Mouse (Mus musculus): Measurements from ENCODE around the gene Arpp21. TPM values are rescaled to one million over a fixed set of nuclear protein-coding genes. Genes with fewer than 3 reads are reported as not detected.

Gene Arpp21
- polyA plus RNA-seq, 1 experiment from 2014 or later, result 3.2 TPM

DNA sequence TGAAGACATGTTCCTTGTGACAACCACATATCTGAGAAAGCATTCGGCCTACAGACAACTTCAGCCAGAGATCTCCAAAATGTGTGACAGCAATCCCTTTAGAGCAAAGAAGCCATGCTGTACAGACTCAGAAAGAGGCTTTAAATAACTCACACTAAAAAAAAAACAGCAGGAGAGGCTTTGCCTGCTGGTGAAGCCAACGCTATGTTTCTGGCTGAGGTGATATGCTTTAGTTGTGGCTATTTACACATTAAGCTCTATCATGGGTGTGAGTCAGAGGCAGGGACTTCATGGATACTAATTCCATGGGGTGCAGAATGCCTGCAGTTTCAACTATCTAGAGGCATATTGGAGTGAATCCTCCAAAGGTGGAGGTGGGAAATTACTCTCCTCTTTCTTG, 140.5 kb downstream of the Arpp21 start:
- Histone ChIP-seq H3K4me2 (no peak overlapping the region), H3K4me3 (no peak overlapping the region), H3K27ac (no peak overlapping the region), H3K36me3 (no peaks in the 10 kb centered on the region), H3K27me3 (no peaks in the 10 kb centered on the region), H3K9ac (no peak overlapping the region), H3K9me3 (replicated peaks) (no peaks in the 10 kb centered on the region), H3K4me1 (replicated peaks) (no peaks in the 10 kb centered on the region)
- no peak for ATAC-seq (replicated peaks; ENCODE audit: insufficient number of reproducible peaks, insufficient read depth, low FRiP score, low read depth)
- WGBS, result 39% methylated on average over 2 of the region's 2 CpGs

DNA sequence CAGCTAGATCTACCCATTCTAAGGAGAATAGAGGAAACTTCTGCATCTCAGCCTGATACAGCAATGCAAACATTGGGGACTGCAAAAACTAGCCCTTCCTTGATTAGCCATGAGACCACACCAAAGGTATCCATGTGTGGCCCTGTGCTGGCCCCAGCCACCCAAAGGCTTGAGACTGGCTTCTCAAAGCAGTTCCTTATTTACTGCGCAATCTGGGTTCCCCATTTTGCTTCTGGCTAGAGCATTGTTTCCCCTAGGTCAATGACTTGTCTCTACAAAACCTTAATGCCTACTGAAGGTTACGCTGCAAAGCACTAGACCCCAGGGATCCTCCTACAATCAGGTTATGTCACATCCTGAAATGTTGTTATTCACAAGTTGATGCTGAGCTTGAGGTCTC, 156.8 kb downstream of the Arpp21 start:
- no peaks in the 10 kb centered on the region for H3K4me1 ChIP-seq (replicated peaks)
- H3K9ac ChIP-seq, result no peak overlapping the region
- 87% methylated on average over 2 of the region's 2 CpGs for WGBS
- H3K4me3 ChIP-seq, result no peak overlapping the region
- no peaks in the 10 kb centered on the region for H3K27me3 ChIP-seq
- H3K4me2 ChIP-seq, result no peak overlapping the region
- ATAC-seq (replicated peaks; ENCODE audit: insufficient number of reproducible peaks, insufficient read depth, low FRiP score, low read depth), result no peak
- H3K27ac ChIP-seq, result no peak overlapping the region
- no peaks in the 10 kb centered on the region for H3K36me3 ChIP-seq
- H3K9me3 ChIP-seq (replicated peaks), result no peaks in the 10 kb centered on the region

DNA sequence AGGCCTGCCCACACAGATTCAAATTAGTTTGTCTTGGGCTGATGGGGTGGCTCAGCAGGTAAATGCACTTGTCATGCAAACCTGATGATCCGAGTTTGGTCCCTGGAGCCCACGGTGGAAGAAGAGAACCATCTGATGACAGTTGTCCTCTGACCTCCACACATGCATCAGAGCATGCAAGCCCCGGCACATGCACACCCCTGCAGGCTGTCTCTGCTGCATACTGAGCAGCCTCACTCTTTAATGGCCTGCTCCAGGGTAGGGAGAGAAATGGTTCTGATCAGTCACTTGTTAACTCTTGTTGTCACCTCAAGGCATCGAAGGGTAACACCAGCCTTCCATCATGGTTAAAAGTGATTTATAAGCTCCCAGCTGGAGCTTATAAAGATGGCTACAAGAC, 157.3 kb downstream of the Arpp21 start:
- Histone ChIP-seq H3K4me2 (no peak overlapping the region), H3K9me3 (replicated peaks) (no peaks in the 10 kb centered on the region), H3K27ac (no peak overlapping the region), H3K4me3 (no peak overlapping the region), H3K9ac (no peak overlapping the region), H3K4me1 (replicated peaks) (no peaks in the 10 kb centered on the region), H3K36me3 (no peaks in the 10 kb centered on the region), H3K27me3 (no peaks in the 10 kb centered on the region)
- WGBS, result 79% methylated on average over 4 of the region's 4 CpGs
- no peak for ATAC-seq (replicated peaks; ENCODE audit: insufficient number of reproducible peaks, insufficient read depth, low FRiP score, low read depth)

DNA sequence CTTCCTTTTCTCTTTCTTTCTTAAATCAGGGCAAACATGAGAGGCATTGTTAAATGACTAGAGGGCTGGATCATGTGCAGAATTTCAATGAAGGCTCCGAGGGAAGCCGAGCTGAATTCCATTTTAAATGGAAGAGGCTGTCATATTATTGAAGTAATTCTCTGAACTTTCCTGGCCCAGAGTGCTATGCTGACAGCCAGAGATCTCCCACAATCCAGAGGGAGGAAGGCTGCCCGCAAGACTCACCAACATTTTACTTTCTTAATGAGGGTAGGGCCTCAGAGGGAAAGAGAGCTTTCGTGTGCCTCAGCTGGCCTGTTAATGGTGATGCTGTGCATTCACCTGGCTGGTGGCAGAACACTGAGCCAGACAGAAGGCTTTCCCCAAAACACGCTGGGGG, 160.5 kb downstream of the Arpp21 start:
- no peak overlapping the region for H3K4me3 ChIP-seq
- no peak overlapping the region for H3K9ac ChIP-seq
- H3K4me1 ChIP-seq (replicated peaks), result peaks cover 13% of the 10 kb centered on the region
- no peaks in the 10 kb centered on the region for H3K27me3 ChIP-seq
- no peak overlapping the region for H3K27ac ChIP-seq
- no peak for ATAC-seq (replicated peaks; ENCODE audit: insufficient number of reproducible peaks, insufficient read depth, low FRiP score, low read depth)
- H3K4me2 ChIP-seq, result no peak overlapping the region
- H3K36me3 ChIP-seq, result no peaks in the 10 kb centered on the region
- WGBS, result 80% methylated on average over 5 of the region's 5 CpGs
- H3K9me3 ChIP-seq (replicated peaks), result no peaks in the 10 kb centered on the region

DNA sequence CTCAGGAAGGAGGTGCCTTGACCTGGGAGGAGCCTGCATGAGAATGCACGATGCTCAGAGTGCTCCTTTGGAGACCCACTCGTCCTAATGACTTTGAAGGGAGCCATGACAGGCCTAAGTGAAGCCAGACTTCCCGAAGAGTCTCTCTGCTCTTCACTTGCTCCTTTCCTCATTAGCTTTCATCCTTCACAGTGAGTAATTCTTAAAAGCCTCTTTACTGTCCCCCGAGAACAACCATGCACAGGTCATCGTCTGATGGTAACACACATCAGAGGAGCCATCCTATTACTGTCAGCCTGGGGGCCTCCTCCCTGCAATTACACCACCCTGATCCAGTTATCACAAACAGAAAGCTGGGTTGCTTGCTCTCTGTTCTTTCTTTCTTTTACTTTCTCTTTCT, 160.9 kb downstream of the Arpp21 start:
- Histone ChIP-seq H3K27ac (no peak overlapping the region), H3K4me2 (no peak overlapping the region), H3K4me3 (no peak overlapping the region), H3K9ac (no peak overlapping the region), H3K9me3 (replicated peaks) (no peaks in the 10 kb centered on the region), H3K27me3 (no peaks in the 10 kb centered on the region), H3K4me1 (replicated peaks) (peaks cover 13% of the 10 kb centered on the region), H3K36me3 (no peaks in the 10 kb centered on the region)
- no peak for ATAC-seq (replicated peaks; ENCODE audit: insufficient number of reproducible peaks, insufficient read depth, low FRiP score, low read depth)
- WGBS, result 55% methylated on average over 5 of the region's 5 CpGs

DNA sequence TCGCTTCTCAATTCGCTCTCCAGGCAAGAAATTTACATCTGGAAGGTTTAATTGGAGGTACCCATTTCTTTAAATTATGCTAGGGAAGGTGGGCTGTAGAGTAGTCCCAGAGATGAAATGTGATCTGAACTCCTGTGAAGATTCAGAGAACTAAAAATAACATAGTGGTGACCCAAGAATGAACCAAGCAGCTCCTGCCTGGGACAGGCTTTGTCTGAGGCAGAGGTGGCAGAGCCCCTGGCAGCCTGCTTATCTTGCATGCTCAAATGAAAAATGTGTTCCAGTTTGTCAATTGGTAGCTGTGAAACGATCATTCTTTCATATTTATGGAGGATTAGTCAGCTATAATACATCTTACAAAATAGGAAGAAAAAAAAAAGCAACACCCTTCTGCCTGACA, 164.4 kb downstream of the Arpp21 start:
- Histone ChIP-seq H3K36me3 (no peaks in the 10 kb centered on the region), H3K27ac (peak overlapping the region; percentile 90), H3K9me3 (replicated peaks) (no peaks in the 10 kb centered on the region), H3K4me1 (replicated peaks) (peaks cover 13% of the 10 kb centered on the region), H3K4me2 (peak overlapping the region; percentile 41), H3K9ac (no peak overlapping the region), H3K4me3 (no peak overlapping the region), H3K27me3 (no peaks in the 10 kb centered on the region)
- peak; percentile 74; the same call in 1 of the 2 replicates for ATAC-seq (replicated peaks; ENCODE audit: insufficient number of reproducible peaks, insufficient read depth, low FRiP score, low read depth)
- WGBS, result 36% methylated on average over 3 of the region's 3 CpGs

DNA sequence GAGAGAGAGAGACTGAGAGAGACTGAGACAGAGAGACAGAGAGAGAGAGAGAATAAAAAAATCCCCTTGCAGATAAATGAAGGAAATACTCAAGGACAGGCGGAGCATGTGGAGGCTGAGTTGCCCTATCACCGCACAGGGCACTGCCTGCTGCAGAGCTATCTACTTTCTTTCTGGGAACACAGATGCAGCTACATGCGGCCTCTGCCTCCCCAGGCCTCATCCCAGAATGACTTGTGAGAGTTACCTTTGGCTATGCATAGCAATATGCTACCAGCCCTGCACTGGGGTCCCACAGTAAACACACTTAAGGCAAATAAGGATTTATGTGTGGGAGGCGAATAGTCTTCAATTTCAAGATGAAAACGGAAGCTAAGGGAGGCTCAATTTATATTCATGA, 164.8 kb downstream of the Arpp21 start:
- H3K27ac ChIP-seq, result peak overlapping the region; percentile 90
- no peaks in the 10 kb centered on the region for H3K36me3 ChIP-seq
- H3K4me1 ChIP-seq (replicated peaks), result peaks cover 13% of the 10 kb centered on the region
- H3K27me3 ChIP-seq, result no peaks in the 10 kb centered on the region
- H3K9ac ChIP-seq, result no peak overlapping the region
- H3K4me2 ChIP-seq, result peak overlapping the region; percentile 41
- 19% methylated on average over 5 of the region's 5 CpGs for WGBS
- 0 out of 2 replicates have a peak, but pooled peaks have one; percentile 66 for ATAC-seq (replicated peaks; ENCODE audit: insufficient number of reproducible peaks, insufficient read depth, low FRiP score, low read depth)
- no peaks in the 10 kb centered on the region for H3K9me3 ChIP-seq (replicated peaks)
- no peak overlapping the region for H3K4me3 ChIP-seq

DNA sequence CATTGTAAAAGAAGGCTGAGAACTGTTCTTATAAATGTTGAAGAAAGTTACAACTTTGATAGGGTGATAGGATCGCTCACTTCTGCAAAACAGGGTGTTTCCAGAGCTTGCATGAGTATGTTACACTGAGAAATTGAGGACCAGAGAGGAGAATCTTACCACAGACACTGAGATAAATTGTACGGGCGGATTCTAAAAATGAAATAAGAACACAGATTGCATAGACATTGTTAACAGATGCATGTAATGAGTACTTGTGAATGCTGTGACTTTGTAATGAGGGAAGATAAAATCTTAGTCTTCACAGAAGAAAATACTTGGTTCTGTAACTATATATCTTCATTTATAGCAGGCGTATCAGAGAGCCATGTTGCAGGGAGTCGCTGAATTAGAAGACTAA, 167.5 kb downstream of the Arpp21 start:
- no peak for ATAC-seq (replicated peaks; ENCODE audit: insufficient number of reproducible peaks, insufficient read depth, low FRiP score, low read depth)
- Histone ChIP-seq H3K27ac (no peak overlapping the region), H3K4me1 (replicated peaks) (peaks cover 13% of the 10 kb centered on the region), H3K27me3 (no peaks in the 10 kb centered on the region), H3K9me3 (replicated peaks) (no peaks in the 10 kb centered on the region), H3K4me3 (no peak overlapping the region), H3K36me3 (no peaks in the 10 kb centered on the region), H3K4me2 (no peak overlapping the region), H3K9ac (no peak overlapping the region)
- 89% methylated on average over 5 of the region's 5 CpGs for WGBS

DNA sequence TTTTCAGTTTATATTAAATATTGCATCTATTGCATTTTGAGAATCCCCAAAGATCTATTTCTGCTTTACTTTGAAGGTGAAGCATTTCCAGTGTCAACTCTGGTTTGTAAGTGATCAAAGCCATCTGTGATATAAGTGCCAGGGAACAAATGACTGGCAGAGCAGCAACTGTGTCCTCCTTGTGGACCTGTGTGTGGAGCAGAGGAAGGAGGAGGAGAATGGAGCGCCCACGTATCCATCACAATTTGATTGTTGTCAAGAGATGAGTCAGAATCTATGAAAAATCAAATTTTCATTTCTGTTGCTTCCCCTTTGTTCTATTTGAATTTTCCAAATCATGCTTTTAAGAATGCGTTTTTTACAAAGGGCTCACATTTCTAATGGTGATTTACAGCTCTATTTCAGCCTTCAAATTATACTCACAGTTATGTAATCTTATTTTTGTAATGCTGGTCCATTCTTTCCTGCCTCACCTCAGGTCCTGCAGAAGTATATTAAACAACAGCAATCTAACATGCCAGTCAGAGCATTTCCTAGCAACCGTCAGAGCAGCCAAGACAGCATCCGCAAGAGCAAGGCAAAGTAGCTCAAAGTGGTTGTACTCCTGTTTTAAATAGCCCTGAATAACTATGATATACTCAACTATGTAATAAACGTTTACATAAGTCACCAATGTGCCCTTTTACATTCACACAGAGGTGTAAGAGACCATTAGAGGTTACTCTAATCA, 174.9 kb downstream of the Arpp21 start:
- no peaks in the 10 kb centered on the region for H3K27me3 ChIP-seq
- H3K36me3 ChIP-seq, result no peaks in the 10 kb centered on the region
- WGBS, result 65% methylated on average over 6 of the region's 6 CpGs
- no peak for ATAC-seq (replicated peaks; ENCODE audit: insufficient number of reproducible peaks, insufficient read depth, low FRiP score, low read depth)
- H3K9me3 ChIP-seq (replicated peaks), result no peaks in the 10 kb centered on the region
- no peak overlapping the region for H3K4me3 ChIP-seq
- H3K27ac ChIP-seq, result no peak overlapping the region
- H3K4me1 ChIP-seq (replicated peaks), result no peaks in the 10 kb centered on the region
- H3K9ac ChIP-seq, result no peak overlapping the region
- H3K4me2 ChIP-seq, result no peak overlapping the region

DNA sequence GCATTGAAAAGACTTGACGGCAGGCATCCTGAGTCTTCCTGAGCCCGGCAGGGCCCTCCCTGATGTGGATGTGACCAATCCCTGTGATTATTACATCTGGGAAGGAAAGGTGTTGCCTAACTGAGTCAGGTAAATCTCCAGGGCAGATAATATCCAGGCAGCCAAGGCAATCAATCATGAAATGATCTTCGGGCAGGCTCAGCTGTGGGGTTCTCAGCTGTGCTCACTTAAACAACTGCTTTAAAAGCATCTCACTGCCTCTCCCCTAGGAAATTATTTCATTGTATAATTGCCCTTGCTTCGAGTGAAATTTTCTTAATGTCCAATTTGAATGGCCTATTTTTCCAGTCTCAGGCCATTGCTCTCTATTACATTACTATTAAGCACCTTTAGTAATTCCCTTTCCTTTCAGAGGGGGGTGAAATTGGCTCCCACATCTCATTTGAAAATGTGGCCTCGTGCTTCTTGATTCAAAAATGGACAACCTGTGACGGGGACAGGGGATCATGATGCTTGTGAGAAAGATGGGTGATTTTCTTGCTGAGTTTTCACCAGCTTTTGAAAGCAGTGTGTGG, 180.8 kb downstream of the Arpp21 start:
- H3K27me3 ChIP-seq, result no peaks in the 10 kb centered on the region
- no peaks in the 10 kb centered on the region for H3K36me3 ChIP-seq
- H3K9me3 ChIP-seq (replicated peaks), result no peaks in the 10 kb centered on the region
- no peaks in the 10 kb centered on the region for H3K4me1 ChIP-seq (replicated peaks)
- no peak overlapping the region for H3K27ac ChIP-seq
- H3K9ac ChIP-seq, result no peak overlapping the region
- WGBS, result 76% methylated on average over 6 of the region's 6 CpGs
- no peak for ATAC-seq (replicated peaks; ENCODE audit: insufficient number of reproducible peaks, insufficient read depth, low FRiP score, low read depth)
- no peak overlapping the region for H3K4me2 ChIP-seq
- H3K4me3 ChIP-seq, result no peak overlapping the region

DNA sequence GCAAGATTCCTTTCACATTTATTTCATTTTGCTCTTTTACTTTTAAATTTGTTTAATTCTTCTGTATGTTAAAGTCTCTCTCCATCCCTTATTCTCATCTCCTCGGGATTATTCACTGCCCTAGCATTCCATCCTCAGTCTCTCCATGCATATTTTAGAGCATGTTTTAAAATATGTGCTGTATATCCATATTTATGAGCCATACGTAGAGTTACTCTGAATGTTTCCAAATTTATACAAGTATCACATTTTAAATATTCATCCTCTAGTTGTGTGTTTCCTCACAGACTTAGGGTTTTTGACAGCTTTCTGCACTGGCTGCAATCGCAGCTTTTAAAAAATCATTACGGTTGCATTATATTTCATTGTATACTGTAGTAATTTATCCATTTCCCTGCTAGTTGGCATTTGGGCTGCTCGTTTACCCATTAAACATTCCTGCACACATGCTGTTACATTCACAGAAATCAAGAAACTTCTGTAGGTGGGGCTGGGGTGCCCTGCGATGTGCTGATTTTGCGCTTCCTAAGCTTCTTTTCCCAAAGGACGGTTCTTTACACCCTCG, 187.8 kb downstream of the Arpp21 start:
- no peak overlapping the region for H3K9ac ChIP-seq
- no peak for ATAC-seq (replicated peaks; ENCODE audit: insufficient number of reproducible peaks, insufficient read depth, low FRiP score, low read depth)
- WGBS, result 74% methylated on average over 9 of the region's 9 CpGs
- no peak overlapping the region for H3K4me3 ChIP-seq
- H3K36me3 ChIP-seq, result no peaks in the 10 kb centered on the region
- H3K27me3 ChIP-seq, result no peaks in the 10 kb centered on the region
- no peak overlapping the region for H3K4me2 ChIP-seq
- no peaks in the 10 kb centered on the region for H3K4me1 ChIP-seq (replicated peaks)
- H3K27ac ChIP-seq, result no peak overlapping the region
- no peaks in the 10 kb centered on the region for H3K9me3 ChIP-seq (replicated peaks)

DNA sequence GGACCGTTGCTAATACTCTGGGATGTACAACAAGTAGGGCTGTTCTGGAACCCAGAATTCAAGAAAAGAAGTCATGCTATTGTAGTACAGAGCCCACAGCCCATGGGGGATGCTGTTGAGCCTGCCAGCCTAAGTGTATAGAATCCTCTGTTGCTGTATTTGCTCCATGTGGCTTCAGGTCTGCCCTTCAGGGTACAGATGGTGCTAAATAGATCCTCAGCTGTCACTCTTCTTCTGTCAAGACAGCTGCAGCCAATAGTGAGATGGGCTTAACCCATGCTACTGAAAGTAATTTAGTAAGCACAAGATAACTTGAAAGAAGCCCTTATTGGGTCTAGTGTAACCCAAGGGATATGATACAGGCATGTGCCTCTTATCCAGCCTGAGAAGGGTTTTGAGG, 195.2 kb downstream of the Arpp21 start:
- 76% methylated on average over 1 of the region's 1 CpGs for WGBS
- H3K9ac ChIP-seq, result no peak overlapping the region
- no peaks in the 10 kb centered on the region for H3K9me3 ChIP-seq (replicated peaks)
- H3K4me3 ChIP-seq, result no peak overlapping the region
- H3K4me2 ChIP-seq, result no peak overlapping the region
- no peak overlapping the region for H3K27ac ChIP-seq
- no peaks in the 10 kb centered on the region for H3K4me1 ChIP-seq (replicated peaks)
- H3K27me3 ChIP-seq, result no peaks in the 10 kb centered on the region
- no peaks in the 10 kb centered on the region for H3K36me3 ChIP-seq
- no peak for ATAC-seq (replicated peaks; ENCODE audit: insufficient number of reproducible peaks, insufficient read depth, low FRiP score, low read depth)

All from heart, embryonic 15.5 days (tissue).